Mouse (Mus musculus): ENCODE measurements around the gene Ythdf1. TPM values are rescaled to one million over a fixed set of nuclear protein-coding genes. Genes with fewer than 3 reads are reported as not detected.

Ythdf1 gene
- 45.0 and 53.4 TPM in 2 replicates for polyA plus RNA-seq (2015; fragmentation: Nextera tagmentation; extraction: Ambion mirVana)

- Histone ChIP-seq H3K9me3 (no peaks in the 10 kb centered on the region), H3K4me1 (peaks cover 17% of the 10 kb centered on the region), H3K27me3 (no peaks in the 10 kb centered on the region), H3K4me2 (peak within 1 kb of the TSS; percentile 71), H3K4me3 (peak within 1 kb of the TSS; percentile 100), H3K9ac (peak within 1 kb of the TSS; percentile 100), H3K27ac (peak within 1 kb of the TSS; percentile 76), H3K36me3 (peaks cover 21% of the 10 kb centered on the region)
- 1% methylated on average over 55 of the region's 56 CpGs for WGBS
- ATAC-seq (ENCODE audit: insufficient number of reproducible peaks, low FRiP score, low TSS enrichment, low read depth), result peak; percentile 95
These were observed at the start of gene Ythdf1 for GRCm38 (mm10) chr2:180920810-180921400. Gene Ythdf1 (minus strand): TSS chr2:180920949.

GRCm38 (mm10) chr2:180967010-180967763 is 46.4 kb upstream of the Ythdf1 start, which contains the start of gene Arfgap1:
Gene Arfgap1 (plus strand): TSS chr2:180967225.
- Histone ChIP-seq H3K9ac (peak within 1 kb of the TSS; percentile 93), H3K27me3 (no peaks in the 10 kb centered on the region), H3K4me1 (peaks cover 20% of the 10 kb centered on the region), H3K9me3 (no peaks in the 10 kb centered on the region), H3K36me3 (peaks cover 32% of the 10 kb centered on the region), H3K27ac (peak within 1 kb of the TSS; percentile 90), H3K4me3 (peak within 1 kb of the TSS; percentile 73), H3K4me2 (peak within 1 kb of the TSS; percentile 68)
- peak; percentile 89 for ATAC-seq (ENCODE audit: insufficient number of reproducible peaks, low FRiP score, low TSS enrichment, low read depth)
- under 1% methylated on average over 56 of the region's 57 CpGs for WGBS

GRCm38 (mm10) chr2:180966092-180966882 is 45.5 kb upstream of the Ythdf1 start:
- H3K27ac ChIP-seq, result peak overlapping the region; percentile 90
- no peaks in the 10 kb centered on the region for H3K27me3 ChIP-seq
- no peaks in the 10 kb centered on the region for H3K9me3 ChIP-seq
- peak overlapping the region; percentile 68 for H3K4me2 ChIP-seq
- peaks cover 20% of the 10 kb centered on the region for H3K4me1 ChIP-seq
- no peak for ATAC-seq (ENCODE audit: insufficient number of reproducible peaks, low FRiP score, low TSS enrichment, low read depth)
- peak overlapping the region; percentile 93 for H3K9ac ChIP-seq
- H3K4me3 ChIP-seq, result peak overlapping the region; percentile 73
- peaks cover 23% of the 10 kb centered on the region for H3K36me3 ChIP-seq
- 8% methylated on average over 14 of the region's 14 CpGs for WGBS

GRCm38 (mm10) chr2:180963956-180964355 is 43.2 kb upstream of the Ythdf1 start:
- Histone ChIP-seq H3K4me3 (no peak overlapping the region), H3K36me3 (peaks cover 4% of the 10 kb centered on the region), H3K9me3 (no peaks in the 10 kb centered on the region), H3K4me1 (peaks cover 14% of the 10 kb centered on the region), H3K27ac (no peak overlapping the region), H3K4me2 (no peak overlapping the region), H3K9ac (no peak overlapping the region), H3K27me3 (no peaks in the 10 kb centered on the region)
- 5% methylated on average over 5 of the region's 5 CpGs for WGBS
- no peak for ATAC-seq (ENCODE audit: insufficient number of reproducible peaks, low FRiP score, low TSS enrichment, low read depth)

GRCm38 (mm10) chr2:180962616-180963308 is 42.0 kb upstream of the Ythdf1 start:
- Histone ChIP-seq H3K4me1 (peaks cover 6% of the 10 kb centered on the region; the same call in 1 of the 2 replicates), H3K27ac (no peak overlapping the region), H3K9ac (no peak overlapping the region), H3K36me3 (no peaks in the 10 kb centered on the region), H3K9me3 (no peaks in the 10 kb centered on the region), H3K4me2 (no peak overlapping the region), H3K4me3 (no peak overlapping the region), H3K27me3 (no peaks in the 10 kb centered on the region)
- ATAC-seq (ENCODE audit: insufficient number of reproducible peaks, low FRiP score, low TSS enrichment, low read depth), result no peak
- 62% methylated on average over 2 of the region's 2 CpGs for WGBS

- H3K4me3 ChIP-seq, result no peak overlapping the region
- H3K4me1 ChIP-seq, result no peaks in the 10 kb centered on the region; the same call in 1 of the 2 replicates
- peaks cover 15% of the 10 kb centered on the region for H3K27me3 ChIP-seq
- H3K4me2 ChIP-seq, result no peak overlapping the region
- ATAC-seq (ENCODE audit: insufficient number of reproducible peaks, low FRiP score, low TSS enrichment, low read depth), result no peak
- no peak overlapping the region for H3K9ac ChIP-seq
- H3K36me3 ChIP-seq, result no peaks in the 10 kb centered on the region
- H3K27ac ChIP-seq, result no peak overlapping the region
- no peaks in the 10 kb centered on the region for H3K9me3 ChIP-seq
- WGBS, result 60% methylated on average over 3 of the region's 3 CpGs
These were observed 39.4 kb upstream of the Ythdf1 start for GRCm38 (mm10) chr2:180960187-180960586.

GRCm38 (mm10) chr2:180959605-180960004 is 38.9 kb upstream of the Ythdf1 start:
- ATAC-seq (ENCODE audit: insufficient number of reproducible peaks, low FRiP score, low TSS enrichment, low read depth), result no peak
- no peaks in the 10 kb centered on the region for H3K9me3 ChIP-seq
- H3K4me3 ChIP-seq, result no peak overlapping the region
- no peak overlapping the region for H3K9ac ChIP-seq
- no peak overlapping the region for H3K27ac ChIP-seq
- no peak overlapping the region for H3K4me2 ChIP-seq
- 69% methylated on average over 7 of the region's 7 CpGs for WGBS
- no peaks in the 10 kb centered on the region for H3K36me3 ChIP-seq
- peaks cover 4% of the 10 kb centered on the region; the same call in 1 of the 2 replicates for H3K4me1 ChIP-seq
- H3K27me3 ChIP-seq, result peaks cover 21% of the 10 kb centered on the region

GRCm38 (mm10) chr2:180954061-180955047 is 33.6 kb upstream of the Ythdf1 start, which contains the start of gene Nkain4:
Gene Nkain4 (minus strand): TSS chr2:180954699.
- ATAC-seq (ENCODE audit: insufficient number of reproducible peaks, low FRiP score, low TSS enrichment, low read depth), result peak; percentile 77
- H3K4me2 ChIP-seq, result peak within 1 kb of the TSS; percentile 93
- H3K27me3 ChIP-seq, result peaks cover 34% of the 10 kb centered on the region
- no peaks in the 10 kb centered on the region for H3K36me3 ChIP-seq
- H3K4me3 ChIP-seq, result peak within 1 kb of the TSS; percentile 52
- H3K9me3 ChIP-seq, result no peaks in the 10 kb centered on the region
- H3K27ac ChIP-seq, result no peak within 1 kb of the TSS
- under 1% methylated on average over 50 of the region's 52 CpGs for WGBS
- peaks cover 19% of the 10 kb centered on the region for H3K4me1 ChIP-seq
- peak within 1 kb of the TSS; percentile 40 for H3K9ac ChIP-seq

- no peaks in the 10 kb centered on the region for H3K9me3 ChIP-seq
- H3K36me3 ChIP-seq, result no peaks in the 10 kb centered on the region
- H3K4me1 ChIP-seq, result peaks cover 19% of the 10 kb centered on the region
- peak overlapping the region; percentile 52 for H3K4me3 ChIP-seq
- H3K4me2 ChIP-seq, result peak overlapping the region; percentile 93
- WGBS, result 37% methylated on average over 2 of the region's 2 CpGs
- no peak overlapping the region for H3K27ac ChIP-seq
- H3K9ac ChIP-seq, result no peak overlapping the region
- H3K27me3 ChIP-seq, result peaks cover 34% of the 10 kb centered on the region
- no peak for ATAC-seq (ENCODE audit: insufficient number of reproducible peaks, low FRiP score, low TSS enrichment, low read depth)
These were observed 32.9 kb upstream of the Ythdf1 start for GRCm38 (mm10) chr2:180953638-180954037.

GRCm38 (mm10) chr2:180952731-180953171 is 32.0 kb upstream of the Ythdf1 start:
- Histone ChIP-seq H3K4me2 (no peak overlapping the region), H3K4me1 (peaks cover 19% of the 10 kb centered on the region), H3K9ac (no peak overlapping the region), H3K27ac (no peak overlapping the region), H3K4me3 (no peak overlapping the region), H3K36me3 (no peaks in the 10 kb centered on the region), H3K9me3 (no peaks in the 10 kb centered on the region), H3K27me3 (peaks cover 34% of the 10 kb centered on the region)
- WGBS, result 19% methylated on average over 9 of the region's 9 CpGs
- ATAC-seq (ENCODE audit: insufficient number of reproducible peaks, low FRiP score, low TSS enrichment, low read depth), result no peak

Data from limb, embryonic 15.5 days (tissue).